Mouse (Mus musculus) ES-Bruce4 (cell line): ENCODE data around the gene Ctsc.

Experiments
- CTCF ChIP-seq: IDR thresholded peaks from one replicate; pipeline ENCODE4 v1.8.1; 2011; ENCODE audit warnings: low read depth, low read length
- EP300 ChIP-seq: IDR thresholded peaks from 2 replicates; pipeline ENCODE4 v1.6.1; 2011; ENCODE audit warnings: low read depth, low read length; ENCODE audit not compliant: insufficient read depth
- POLR2A ChIP-seq: IDR thresholded peaks from one replicate; pipeline ENCODE4 v1.8.1; 2011; ENCODE audit warnings: low read length; ENCODE audit not compliant: insufficient read depth

GRCm38 (mm10) chr7:88251535-88251934, 26.4 kb upstream of the Ctsc start:
- TF ChIP-seq CTCF: no peak
- TF ChIP-seq EP300: no peak
- TF ChIP-seq POLR2A: no peak
